Mouse (Mus musculus) ES-E14 (cell line): ENCODE data around the gene Asb8. TPM values are rescaled to one million over a fixed set of nuclear protein-coding genes. Genes with fewer than 3 reads are reported as not detected.

ENCODE experiments used
- DNase-seq: peaks from one replicate; pipeline ENCODE4 v3.0.0-alpha.2; 2013; ENCODE audit warnings: low read depth, low spot score
- H3K27ac ChIP-seq: 2 replicates; pipeline ENCODE4 v1.5.1; 2012; ENCODE audit warnings: low read depth, mild to moderate bottlenecking, low read length, moderate library complexity, mixed read lengths; ENCODE audit not compliant: poor library complexity, insufficient read depth, severe bottlenecking
- H3K36me3 ChIP-seq: 2 replicates; pipeline ENCODE4 v1.6.1; 2012; ENCODE audit warnings: mild to moderate bottlenecking, low read length, moderate library complexity, mixed read lengths; ENCODE audit not compliant: control insufficient read depth, poor library complexity, insufficient read depth, severe bottlenecking
- H3K4me1 ChIP-seq, 2 experiments: fragments of 150-350 bp in 1 of 2; sonication (generic) in 1 of 2; 2 replicates each; pipeline ENCODE4 v1.6.1; 2012; ENCODE audit warnings: low read length in 2 of 2, mild to moderate bottlenecking in 1 of 2, mixed read lengths in 1 of 2; ENCODE audit not compliant: control insufficient read depth in 2 of 2, insufficient read depth in 2 of 2, poor library complexity in 1 of 2
- H3K4me3 ChIP-seq, 2 experiments: fragments of 150-350 bp in 1 of 2; sonication (generic) in 1 of 2; 2 replicates each; pipeline ENCODE4 v1.5.1; 2012; ENCODE audit warnings: low read length in 2 of 2, low read depth in 1 of 2, mild to moderate bottlenecking in 1 of 2, mixed read lengths in 1 of 2; ENCODE audit not compliant: insufficient read depth in 1 of 2, poor library complexity in 1 of 2, severe bottlenecking in 1 of 2
- H3K9ac ChIP-seq: 2 replicates; pipeline ENCODE4 v1.6.1; 2012; ENCODE audit warnings: low read depth, mild to moderate bottlenecking, low read length, mixed read lengths; ENCODE audit not compliant: poor library complexity, insufficient read depth, severe bottlenecking
- H3K9me3 ChIP-seq: fragments of 150-350 bp; sonication (generic); 2 replicates; pipeline ENCODE4 v1.6.1; 2012; ENCODE audit warnings: low read depth, mild to moderate bottlenecking, low read length; ENCODE audit not compliant: control insufficient read depth, insufficient read depth
- CHD2 ChIP-seq: IDR thresholded peaks from 2 replicates; pipeline ENCODE4 v1.6.1; 2014; ENCODE audit warnings: mild to moderate bottlenecking, low read depth, low read length, inconsistent platforms
- HCFC1 ChIP-seq: IDR thresholded peaks from 2 replicates; pipeline ENCODE4 v1.6.1; 2012; ENCODE audit warnings: low read length, inconsistent platforms, borderline replicate concordance; ENCODE audit not compliant: insufficient read depth
- MAFK ChIP-seq: IDR thresholded peaks from 2 replicates; pipeline ENCODE4 v1.6.1; 2014; ENCODE audit warnings: mild to moderate bottlenecking, low read depth, low read length, inconsistent platforms; ENCODE audit not compliant: insufficient read depth
- ZC3H11A ChIP-seq: IDR thresholded peaks from 2 replicates; pipeline ENCODE4 v1.6.1; 2012; ENCODE audit warnings: low read depth, mild to moderate bottlenecking, inconsistent platforms, low read length, borderline replicate concordance
- ZNF384 ChIP-seq: IDR thresholded peaks from 2 replicates; pipeline ENCODE4 v1.6.1; 2012; ENCODE audit warnings: low read depth, low read length, inconsistent platforms
- in situ Hi-C, 2 experiments: fragments of 600-800 bp; cut with MboI; formaldehyde crosslinking; loops; one replicate each; pipeline ENCODE4 v1.15.1; 2025; ENCODE audit warnings: low sequenced_read_pairs in 2 of 2, inconsistent platforms in 1 of 2; ENCODE audit not compliant: unreplicated experiment in 2 of 2
- total RNA-seq: library from RNA; depleted of rRNA; stranded (reverse); fragments of 300-350 nt; gene quantifications from 2 replicates; pipeline ENCODE4 v1.2.3, GENCODE M21; 2012

The Asb8 gene
- total RNA-seq, 1 experiment, result 12.5 TPM

DNA sequence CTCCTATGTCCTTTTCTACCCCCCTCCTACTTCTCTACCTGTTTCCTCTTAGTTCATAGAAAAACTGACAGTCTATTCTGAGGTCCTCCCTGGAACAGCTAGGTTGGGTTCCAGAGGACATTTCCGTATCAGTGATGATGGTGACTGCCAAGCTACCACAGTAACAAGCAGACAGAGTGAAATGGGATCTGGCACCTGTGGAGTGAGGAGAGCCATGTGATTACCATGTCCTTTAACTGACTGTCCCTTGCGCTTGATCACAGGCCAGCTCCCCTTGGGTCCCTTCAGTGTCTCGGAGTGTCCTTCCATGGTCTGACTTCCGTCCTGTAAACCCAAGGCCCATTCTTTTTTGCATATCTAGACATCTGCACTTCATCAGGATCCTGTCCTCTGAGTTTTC is 34.4 kb downstream of the Asb8 start:
- DNase-seq, result no peak
- TF ChIP-seq ZNF384 (no peak), HCFC1 (no peak), ZC3H11A (no peak), CHD2 (no peak), MAFK (no peak)
- peaks cover 32% of the 10 kb centered on the region; the same call in 1 of the 2 replicates for H3K36me3 ChIP-seq
- no peak overlapping the region for H3K4me3 ChIP-seq
- no peaks in the 10 kb centered on the region for H3K9me3 ChIP-seq
- no peak overlapping the region for H3K9ac ChIP-seq
- 0 out of 4 replicates have a peak, but pooled peaks cover 0 to 5% of the 10 kb centered on the region in 2 experiments for H3K4me1 ChIP-seq
- in situ Hi-C loops, result no loop called here
- H3K27ac ChIP-seq, result no peak overlapping the region

DNA sequence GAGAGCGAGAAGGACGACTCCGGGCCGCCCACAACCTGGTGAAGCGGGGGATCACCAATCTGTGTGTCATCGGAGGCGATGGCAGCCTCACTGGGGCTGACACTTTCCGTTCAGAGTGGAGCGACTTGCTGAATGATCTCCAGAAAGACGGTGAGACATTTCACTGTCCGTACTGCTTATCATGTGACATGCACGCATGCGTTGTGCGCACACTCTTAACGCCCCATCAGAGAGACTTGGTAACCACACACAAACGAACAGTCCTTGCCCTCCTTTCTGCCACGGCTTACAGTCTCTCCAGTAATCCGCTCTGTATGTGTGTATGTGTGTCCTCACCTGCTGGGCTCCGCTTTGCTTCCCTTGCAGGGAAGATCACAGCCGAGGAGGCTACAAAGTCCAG is 44.6 kb downstream of the Asb8 start:
- in situ Hi-C loops, result no loop called here
- Histone ChIP-seq H3K27ac (no peak overlapping the region), H3K36me3 (peaks cover 30% of the 10 kb centered on the region; the same call in 1 of the 2 replicates), H3K4me1 (peaks cover 0 to 10% of the 10 kb centered on the region in 2 experiments; a peak in 1 of 4 replicates), H3K4me3 (peak overlapping the region in 1 of 2 experiments; percentile 10; a peak in 1 of 4 replicates), H3K9me3 (no peaks in the 10 kb centered on the region), H3K9ac (no peak overlapping the region; the same call in 1 of the 2 replicates)
- no peak for TF ChIP-seq MAFK
- TF ChIP-seq ZNF384, result no peak
- no peak for TF ChIP-seq ZC3H11A
- TF ChIP-seq CHD2, result no peak
- no peak for TF ChIP-seq HCFC1
- no peak for DNase-seq

DNA sequence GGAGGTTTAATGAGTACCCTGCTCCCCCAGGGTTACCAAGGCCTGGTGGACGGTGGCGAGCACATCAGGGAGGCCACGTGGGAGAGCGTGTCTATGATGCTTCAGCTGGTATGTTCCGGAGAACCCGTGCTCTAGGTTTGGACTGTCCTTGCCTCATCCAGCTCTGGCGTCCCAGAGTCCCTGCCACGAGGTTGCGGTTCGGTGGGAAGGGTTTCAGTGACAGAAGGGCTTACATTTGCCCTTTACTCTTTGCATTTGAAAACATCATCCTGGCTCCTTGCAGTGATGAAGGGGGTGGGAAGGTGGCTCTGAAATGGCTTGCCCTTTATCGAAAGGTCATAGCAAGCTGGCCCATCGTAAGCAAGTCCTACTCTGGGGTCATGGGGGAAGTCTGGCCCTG is 46.1 kb downstream of the Asb8 start:
- Histone ChIP-seq H3K27ac (no peak overlapping the region), H3K36me3 (peaks cover 24% of the 10 kb centered on the region; the same call in 1 of the 2 replicates), H3K4me1 (peaks cover 0 to 18% of the 10 kb centered on the region in 2 experiments; a peak in 2 of 4 replicates), H3K9ac (no peak overlapping the region), H3K9me3 (no peaks in the 10 kb centered on the region), H3K4me3 (no peak overlapping the region)
- in situ Hi-C loops, result no loop called here
- no peak for DNase-seq
- TF ChIP-seq ZC3H11A (no peak), CHD2 (no peak), ZNF384 (no peak), HCFC1 (no peak), MAFK (no peak)

DNA sequence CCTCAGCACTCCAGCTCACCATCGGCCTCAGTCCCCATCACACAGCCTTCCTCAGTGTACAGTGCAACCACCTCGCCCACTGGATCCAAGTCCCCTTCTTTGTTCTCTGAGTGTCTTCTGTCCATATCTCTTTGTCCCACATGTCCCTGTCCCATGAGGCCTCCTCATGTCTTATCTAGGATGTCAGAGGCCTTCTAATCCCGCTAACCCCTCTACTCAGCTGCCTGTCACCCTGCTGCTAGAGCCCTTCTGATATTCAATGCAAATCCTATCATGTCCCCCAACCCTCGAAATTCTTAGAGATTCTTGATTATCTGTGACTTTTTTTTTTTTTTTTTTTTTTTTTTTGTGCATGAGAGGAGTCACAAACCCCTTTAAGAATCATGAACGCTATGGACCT is 49.1 kb downstream of the Asb8 start:
- H3K27ac ChIP-seq, result no peak overlapping the region
- TF ChIP-seq ZNF384, result no peak
- no peak for TF ChIP-seq HCFC1
- no peak for TF ChIP-seq ZC3H11A
- no peak for TF ChIP-seq CHD2
- no peak for TF ChIP-seq MAFK
- H3K9me3 ChIP-seq, result no peaks in the 10 kb centered on the region
- peaks cover 6% of the 10 kb centered on the region; the same call in 1 of the 2 replicates for H3K36me3 ChIP-seq
- H3K9ac ChIP-seq, result no peak overlapping the region
- in situ Hi-C loops, result no loop called here
- no peak for DNase-seq
- no peak overlapping the region for H3K4me3 ChIP-seq
- H3K4me1 ChIP-seq, result peaks cover 0 to 27% of the 10 kb centered on the region in 2 experiments; a peak in 2 of 4 replicates

DNA sequence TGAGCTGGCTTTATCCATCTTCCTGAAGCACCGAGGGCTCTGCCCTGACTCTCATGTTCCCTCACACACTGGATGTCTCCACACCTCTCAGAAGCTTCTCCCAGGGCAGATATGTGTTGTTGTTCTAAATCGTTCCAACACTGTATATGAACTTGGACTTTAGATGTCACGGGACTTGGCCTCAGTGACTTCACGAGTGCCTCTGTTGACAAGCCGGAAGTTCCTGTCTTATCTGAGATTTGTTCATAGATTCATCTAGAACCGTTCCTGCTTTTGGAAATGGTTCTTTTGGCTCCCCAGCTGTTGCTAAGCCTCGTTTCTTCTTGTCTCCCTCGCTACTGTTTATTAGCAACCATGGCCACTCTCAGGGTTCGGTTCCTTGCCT is 49.7 kb downstream of the Asb8 start:
- no peak for DNase-seq
- H3K36me3 ChIP-seq, result peaks cover 2% of the 10 kb centered on the region; the same call in 1 of the 2 replicates
- no peak overlapping the region for H3K27ac ChIP-seq
- TF ChIP-seq CHD2, result no peak
- no peak for TF ChIP-seq ZNF384
- no peak for TF ChIP-seq HCFC1
- TF ChIP-seq MAFK, result no peak
- TF ChIP-seq ZC3H11A, result no peak
- in situ Hi-C loops, result no loop called here
- peaks cover 0 to 29% of the 10 kb centered on the region in 2 experiments; a peak in 2 of 4 replicates for H3K4me1 ChIP-seq
- H3K4me3 ChIP-seq, result no peak overlapping the region
- no peaks in the 10 kb centered on the region for H3K9me3 ChIP-seq
- H3K9ac ChIP-seq, result no peak overlapping the region
